Comparison of ENCODE assay signal across 13 mouse cellular contexts in the genomic region with DNA sequence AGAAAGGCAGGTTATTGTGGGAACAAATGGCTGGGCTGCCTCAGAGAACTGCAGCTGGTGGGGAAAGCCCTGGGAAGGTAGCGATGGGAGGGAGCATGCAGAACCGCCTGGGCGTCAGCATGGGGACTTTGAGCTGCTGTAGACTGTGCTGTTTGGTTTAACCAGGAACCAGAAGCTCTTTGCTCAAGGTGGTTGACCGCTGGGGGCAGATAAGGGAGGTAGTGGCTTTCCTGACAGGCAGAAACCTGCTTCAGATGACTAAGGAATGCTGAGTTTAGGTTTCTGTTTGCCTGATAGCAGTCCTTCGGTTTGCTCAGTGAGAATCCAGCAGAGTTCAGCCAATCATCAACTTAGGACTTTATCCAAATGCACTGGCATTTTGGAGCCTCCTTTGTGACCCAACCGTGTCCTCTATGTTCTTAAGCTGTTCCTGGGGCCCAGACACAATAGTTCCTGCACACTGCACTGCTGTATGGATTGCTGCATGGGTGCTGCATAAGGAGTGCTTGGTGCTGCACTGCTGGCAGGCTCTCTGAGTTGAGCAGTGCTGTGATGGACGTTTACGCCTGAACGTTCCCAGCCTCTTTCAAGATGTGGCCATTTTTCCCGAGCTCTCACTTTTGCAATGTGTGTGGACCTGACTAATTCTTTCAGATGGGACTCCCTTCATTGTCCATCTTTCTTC. TPM values are rescaled to one million over a fixed set of nuclear protein-coding genes. Genes with fewer than 3 reads are reported as not detected.
DNase-seq lines count a peak whose midpoint lies in the region; ATAC-seq and TF ChIP-seq lines count a peak whose summit lies in the region.
"Had no signal": no experiment of that assay in that cellular context is flagged by ENCODE, and none has a peak within 500 bp of the region (broad histone marks: within the 10 kb centered on the region; RNA-seq: fewer than 3 reads in every experiment).

No protein-coding gene starts in this region.

- no peak overlapping the region for H3K9ac ChIP-seq in embryonic facial prominence, embryonic 13.5 days
- no peak overlapping the region for H3K9ac ChIP-seq in liver, embryonic 15.5 days
- H3K9ac ChIP-seq in forebrain, postnatal 0 days, result no peak overlapping the region
- H3K9ac ChIP-seq: embryonic facial prominence, embryonic 12.5 days; hindbrain, embryonic 15.5 days; limb, embryonic 13.5 days had no signal

- H3K4me1 ChIP-seq in embryonic facial prominence, embryonic 13.5 days, result peaks cover 7% of the 10 kb centered on the region
- peaks cover 1% of the 10 kb centered on the region; the same call in 1 of the 2 replicates for H3K4me1 ChIP-seq in embryonic facial prominence, embryonic 10.5 days
- H3K4me1 ChIP-seq in thymus, adult 2 months (replicated peaks; ENCODE audit: control insufficient read depth, insufficient read depth, low read length), result no peaks in the 10 kb centered on the region
- peaks cover 13% of the 10 kb centered on the region for H3K4me1 ChIP-seq in liver, embryonic 15.5 days (replicated peaks)
- H3K4me1 ChIP-seq in forebrain, postnatal 0 days (ENCODE audit: insufficient read depth), result no peaks in the 10 kb centered on the region
- H3K4me1 ChIP-seq: embryonic facial prominence, embryonic 12.5 days had no signal

- H3K4me3 ChIP-seq in embryonic facial prominence, embryonic 13.5 days, result no peak overlapping the region
- H3K4me3 ChIP-seq in embryonic facial prominence, embryonic 10.5 days, result no peak overlapping the region
- no peak overlapping the region for H3K4me3 ChIP-seq in thymus, adult 2 months (ENCODE audit: control insufficient read depth, insufficient read depth, low read length)
- no peak overlapping the region for H3K4me3 ChIP-seq in liver, embryonic 15.5 days (replicated peaks)
- H3K4me3 ChIP-seq in forebrain, postnatal 0 days (ENCODE audit: low read depth, low read length), result no peak overlapping the region
- H3K4me3 ChIP-seq: embryonic facial prominence, embryonic 12.5 days; gastrocnemius, adult 2 months; hindbrain, embryonic 15.5 days; limb, embryonic 13.5 days had no signal

- H3K4me2 ChIP-seq in embryonic facial prominence, embryonic 13.5 days, result no peak overlapping the region
- H3K4me2 ChIP-seq in liver, embryonic 15.5 days, result peak overlapping the region; percentile 30
- no peak overlapping the region for H3K4me2 ChIP-seq in forebrain, postnatal 0 days (ENCODE audit: low read depth)
- H3K4me2 ChIP-seq: embryonic facial prominence, embryonic 12.5 days; hindbrain, embryonic 15.5 days; limb, embryonic 13.5 days had no signal

- DNase-seq in embryonic facial prominence, embryonic 10.5 days (ENCODE audit: low spot score), result no peak
- peak; percentile 22 for DNase-seq in thymus, postnatal 0 days (ENCODE audit: low spot score)
- DNase-seq in thymus, adult 2 months, result no peak
- no peak for DNase-seq in forebrain, postnatal 0 days
- DNase-seq in natural killer cell, adult 2 months (ENCODE audit: low spot score in 2 of 2), result no peak
- DNase-seq: gastrocnemius, adult 2 months had no signal

- peak overlapping the region; percentile 45; the same call in 1 of the 2 replicates for H3K27ac ChIP-seq in embryonic facial prominence, embryonic 13.5 days
- no peak overlapping the region for H3K27ac ChIP-seq in embryonic facial prominence, embryonic 10.5 days (replicated peaks)
- H3K27ac ChIP-seq in thymus, adult 2 months (ENCODE audit: control insufficient read depth, insufficient read depth, low read length), result no peak overlapping the region
- H3K27ac ChIP-seq in liver, embryonic 15.5 days (replicated peaks), result no peak overlapping the region
- no peak overlapping the region for H3K27ac ChIP-seq in forebrain, postnatal 0 days (ENCODE audit: low read depth, low read length)
- H3K27ac ChIP-seq: embryonic facial prominence, embryonic 12.5 days; gastrocnemius, adult 2 months; hindbrain, embryonic 15.5 days; limb, embryonic 13.5 days had no signal

- ATAC-seq in embryonic facial prominence, embryonic 13.5 days (ENCODE audit: insufficient number of reproducible peaks, insufficient read depth, low FRiP score, low TSS enrichment, low read depth), result no peak
- ATAC-seq in liver, embryonic 15.5 days (ENCODE audit: insufficient read depth), result peak; percentile 93
- ATAC-seq in forebrain, postnatal 0 days, result no peak
- ATAC-seq in cerebellum, adult (ENCODE audit: insufficient number of reproducible peaks, low FRiP score, low TSS enrichment), result no peak

- no peak for TF ChIP-seq CTCF in thymus, adult 2 months (IDR thresholded peaks at IDR 0.05; ENCODE audit: borderline replicate concordance, control insufficient read depth, extremely low read depth, insufficient read depth, low read length, poor library complexity)
- TF ChIP-seq CTCF in forebrain, postnatal 0 days (IDR thresholded peaks at IDR 0.05; ENCODE audit: low read depth), result no peak

- no peak for TF ChIP-seq POLR2A in thymus, adult 2 months (IDR thresholded peaks at IDR 0.05; ENCODE audit: control insufficient read depth, extremely low read depth, insufficient read depth, low read length, poor library complexity)

- H3K27me3 ChIP-seq in embryonic facial prominence, embryonic 13.5 days, result no peaks in the 10 kb centered on the region
- H3K27me3 ChIP-seq in embryonic facial prominence, embryonic 10.5 days (replicated peaks; ENCODE audit: low read depth, poor library complexity, severe bottlenecking), result no peaks in the 10 kb centered on the region
- H3K27me3 ChIP-seq in thymus, adult 2 months (ENCODE audit: control insufficient read depth, insufficient read depth, low read length), result no peaks in the 10 kb centered on the region
- no peaks in the 10 kb centered on the region for H3K27me3 ChIP-seq in liver, embryonic 15.5 days
- H3K27me3 ChIP-seq in forebrain, postnatal 0 days (ENCODE audit: insufficient read depth, low read length), result no peaks in the 10 kb centered on the region
- H3K27me3 ChIP-seq: embryonic facial prominence, embryonic 12.5 days; hindbrain, embryonic 15.5 days; limb, embryonic 13.5 days had no signal

- 62% methylated on average over 10 of the region's 10 CpGs for whole genome bisulfite sequencing in embryonic facial prominence, embryonic 13.5 days
- WGBS in embryonic facial prominence, embryonic 10.5 days, result 66% methylated on average over 10 of the region's 10 CpGs
- 25% methylated on average over 10 of the region's 10 CpGs for WGBS in thymus, adult 2 months
- 12% methylated on average over 10 of the region's 10 CpGs for WGBS in liver, embryonic 15.5 days (ENCODE audit: insufficient replicate concordance)
- 54% methylated on average over 10 of the region's 10 CpGs for WGBS in forebrain, postnatal 0 days

- no peaks in the 10 kb centered on the region for H3K36me3 ChIP-seq in embryonic facial prominence, embryonic 13.5 days
- H3K36me3 ChIP-seq in embryonic facial prominence, embryonic 10.5 days (replicated peaks), result no peaks in the 10 kb centered on the region
- no peaks in the 10 kb centered on the region for H3K36me3 ChIP-seq in thymus, adult 2 months (ENCODE audit: control insufficient read depth, insufficient read depth, low read length)
- H3K36me3 ChIP-seq in liver, embryonic 15.5 days (replicated peaks), result no peaks in the 10 kb centered on the region
- no peaks in the 10 kb centered on the region for H3K36me3 ChIP-seq in forebrain, postnatal 0 days (ENCODE audit: insufficient read depth)
- H3K36me3 ChIP-seq: embryonic facial prominence, embryonic 12.5 days; hindbrain, embryonic 15.5 days; limb, embryonic 13.5 days had no signal

- H3K9me3 ChIP-seq in embryonic facial prominence, embryonic 13.5 days, result no peaks in the 10 kb centered on the region
- no peaks in the 10 kb centered on the region for H3K9me3 ChIP-seq in embryonic facial prominence, embryonic 10.5 days
- no peaks in the 10 kb centered on the region for H3K9me3 ChIP-seq in liver, embryonic 15.5 days (replicated peaks)
- H3K9me3 ChIP-seq in forebrain, postnatal 0 days (ENCODE audit: low read length), result no peaks in the 10 kb centered on the region
- H3K9me3 ChIP-seq: embryonic facial prominence, embryonic 12.5 days; hindbrain, embryonic 15.5 days; limb, embryonic 13.5 days had no signal

RNA-seq across cellular contexts. Expression of a gene that starts 6.8 kb away (rescaled TPM):
- 1.3 and 1.4 TPM in 2 replicates for polyA plus RNA-seq in embryonic facial prominence, embryonic 13.5 days (2015; fragmentation: Nextera tagmentation; extraction: Ambion mirVana)
- 4.3 and 4.4 TPM in 2 replicates for polyA plus RNA-seq in embryonic facial prominence, embryonic 10.5 days (2016; fragmentation: Nextera tagmentation; extraction: Ambion mirVana)
- polyA plus RNA-seq in thymus, postnatal 0 days (2015; fragmentation: Nextera tagmentation; extraction: Ambion mirVana), result 0.40 and 0.53 TPM in 2 replicates
- 0.15 and 0.78 TPM in 2 replicates for polyA plus RNA-seq in thymus, adult 2 months (2012; rRNA removed)
- polyA plus RNA-seq in liver, embryonic 15.5 days (2015; fragmentation: Nextera tagmentation; extraction: Ambion mirVana), result 0.05 and 0.10 TPM in 2 replicates
- 58.9 and 68.9 TPM in 2 replicates for total RNA-seq in forebrain, postnatal 0 days (2014; rRNA removed)
- polyA plus RNA-seq in forebrain, postnatal 0 days (2015; fragmentation: Nextera tagmentation; extraction: Ambion mirVana), result 7.2 and 14.4 TPM in 2 replicates
- total RNA-seq: monocyte, adult 5-6 weeks had no signal
